Mouse (Mus musculus): Measurements from ENCODE around the gene Adamtsl1. TPM values are rescaled to one million over a fixed set of nuclear protein-coding genes. Genes with fewer than 3 reads are reported as not detected.

Gene Adamtsl1
- polyA plus RNA-seq, 1 experiment from 2014 or later: 0.73 TPM

- H3K4me1 ChIP-seq (replicated peaks): no peaks in the 10 kb centered on the region
- ATAC-seq (ENCODE audit: low read depth) (no peak), DNase-seq (no peak)
- no peaks in the 10 kb centered on the region for H3K27me3 ChIP-seq
- no peak overlapping the region for H3K9ac ChIP-seq
- H3K27ac ChIP-seq: no peak overlapping the region
- no peak overlapping the region for H3K4me3 ChIP-seq (replicated peaks)
- no peak overlapping the region for H3K4me2 ChIP-seq
- H3K9me3 ChIP-seq (replicated peaks): no peaks in the 10 kb centered on the region
- H3K36me3 ChIP-seq: no peaks in the 10 kb centered on the region
- WGBS (ENCODE audit: insufficient replicate concordance): 71% methylated on average over 12 of the region's 12 CpGs
These were observed 775.7 kb downstream of the Adamtsl1 start for GRCm38 (mm10) chr4:86289511-86290273.

DNA sequence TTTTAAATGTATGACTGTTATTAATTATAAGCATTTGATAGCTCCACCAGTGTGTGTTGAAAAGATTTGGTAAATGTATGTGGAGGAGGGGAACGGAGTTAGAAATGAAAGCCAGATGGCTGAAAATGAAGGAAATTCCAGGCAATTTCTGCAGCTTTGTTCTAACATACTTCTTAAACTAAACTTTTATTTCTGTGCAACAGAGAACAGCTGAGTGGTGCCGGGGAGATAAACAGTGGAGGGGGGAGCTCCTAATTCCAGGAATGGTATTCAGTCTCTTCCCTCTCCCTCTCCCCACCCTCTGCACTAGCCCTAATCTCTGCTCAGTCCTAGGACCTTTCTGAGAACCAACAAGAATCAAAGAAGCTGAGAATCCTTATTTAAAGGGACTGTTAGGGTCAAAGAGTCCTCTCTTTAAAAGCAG lies 780.9 kb downstream of the Adamtsl1 start:
- H3K9ac ChIP-seq: no peak overlapping the region
- no peak overlapping the region for H3K4me2 ChIP-seq
- H3K9me3 ChIP-seq (replicated peaks): no peaks in the 10 kb centered on the region
- no peaks in the 10 kb centered on the region for H3K27me3 ChIP-seq
- H3K36me3 ChIP-seq: no peaks in the 10 kb centered on the region
- 65% methylated on average over 2 of the region's 2 CpGs for WGBS (ENCODE audit: insufficient replicate concordance)
- no peak overlapping the region for H3K27ac ChIP-seq
- ATAC-seq (ENCODE audit: low read depth): no peak
- no peak for DNase-seq
- no peak overlapping the region for H3K4me3 ChIP-seq (replicated peaks)
- no peaks in the 10 kb centered on the region for H3K4me1 ChIP-seq (replicated peaks)

DNA sequence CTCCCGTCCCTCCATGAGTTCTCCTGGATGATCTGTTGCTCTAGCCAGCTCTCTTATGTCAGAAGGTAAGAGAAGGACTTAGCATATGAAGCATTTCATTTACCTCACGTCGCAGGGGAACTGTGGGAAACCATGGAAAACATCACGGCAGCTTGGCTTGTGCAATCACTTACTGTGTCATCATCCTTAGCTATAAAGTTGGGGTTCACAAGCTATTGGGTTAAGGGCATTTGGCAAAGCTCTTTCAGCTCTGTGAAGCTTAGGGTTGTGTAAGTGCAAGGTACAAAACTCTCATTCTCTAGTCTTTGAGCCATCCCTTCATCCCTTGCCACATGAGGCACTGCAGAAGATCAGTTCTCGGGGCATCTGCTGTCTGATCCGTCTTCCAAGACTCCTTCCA lies 787.5 kb downstream of the Adamtsl1 start:
- Histone ChIP-seq H3K9ac (no peak overlapping the region), H3K9me3 (replicated peaks) (no peaks in the 10 kb centered on the region), H3K36me3 (no peaks in the 10 kb centered on the region), H3K4me3 (replicated peaks) (no peak overlapping the region), H3K27me3 (no peaks in the 10 kb centered on the region), H3K27ac (no peak overlapping the region), H3K4me1 (replicated peaks) (no peaks in the 10 kb centered on the region), H3K4me2 (no peak overlapping the region)
- WGBS (ENCODE audit: insufficient replicate concordance): 62% methylated on average over 6 of the region's 6 CpGs
- ATAC-seq (ENCODE audit: low read depth) (no peak), DNase-seq (no peak)

DNA sequence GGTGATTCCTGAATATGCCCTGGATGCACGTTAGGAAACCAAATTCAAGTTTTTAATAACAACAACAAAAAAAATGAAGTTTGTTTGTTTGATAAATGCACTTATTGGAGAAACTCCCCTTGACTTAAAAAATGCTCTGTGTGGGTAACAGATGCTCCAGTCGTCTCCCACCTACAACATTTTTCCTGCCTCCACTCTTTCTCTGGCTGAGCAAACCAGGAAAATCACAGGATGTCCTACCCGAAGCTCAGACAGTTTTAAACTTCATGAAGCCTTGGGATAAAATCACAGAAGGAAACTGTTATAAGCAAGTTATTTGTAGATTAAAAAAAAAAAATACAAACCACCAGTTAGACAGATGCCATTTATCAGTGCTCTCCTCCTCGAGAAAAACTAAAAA lies 788.1 kb downstream of the Adamtsl1 start:
- 46% methylated on average over 4 of the region's 4 CpGs for WGBS (ENCODE audit: insufficient replicate concordance)
- Histone ChIP-seq H3K4me3 (replicated peaks) (no peak overlapping the region), H3K36me3 (no peaks in the 10 kb centered on the region), H3K27ac (no peak overlapping the region), H3K9me3 (replicated peaks) (no peaks in the 10 kb centered on the region), H3K4me1 (replicated peaks) (no peaks in the 10 kb centered on the region), H3K4me2 (no peak overlapping the region), H3K27me3 (no peaks in the 10 kb centered on the region), H3K9ac (no peak overlapping the region)
- ATAC-seq (ENCODE audit: low read depth): no peak
- DNase-seq: no peak

DNA sequence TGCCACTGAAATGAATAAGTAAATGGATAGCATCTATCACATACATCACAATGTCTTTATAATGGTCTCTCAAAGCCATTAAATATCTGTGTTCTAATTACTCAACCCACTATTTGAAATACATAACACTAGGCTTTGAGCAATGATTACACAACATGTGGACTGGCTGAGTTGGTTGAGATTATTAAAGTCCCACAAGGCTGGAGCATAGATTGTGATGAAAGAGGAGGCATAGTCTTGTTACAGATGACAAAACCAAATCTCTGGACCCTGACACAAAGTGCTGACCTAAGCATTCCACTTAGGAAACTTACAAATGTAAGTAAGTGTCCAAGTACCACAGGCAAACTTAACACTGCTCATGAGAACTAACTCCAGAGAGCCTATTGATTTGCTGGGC lies 792.8 kb downstream of the Adamtsl1 start:
- no peaks in the 10 kb centered on the region for H3K9me3 ChIP-seq (replicated peaks)
- no peak overlapping the region for H3K27ac ChIP-seq
- ATAC-seq (ENCODE audit: low read depth) (no peak), DNase-seq (no peak)
- no peak overlapping the region for H3K4me3 ChIP-seq (replicated peaks)
- H3K9ac ChIP-seq: no peak overlapping the region
- no peak overlapping the region for H3K4me2 ChIP-seq
- H3K36me3 ChIP-seq: no peaks in the 10 kb centered on the region
- no peaks in the 10 kb centered on the region for H3K4me1 ChIP-seq (replicated peaks)
- H3K27me3 ChIP-seq: no peaks in the 10 kb centered on the region

DNA sequence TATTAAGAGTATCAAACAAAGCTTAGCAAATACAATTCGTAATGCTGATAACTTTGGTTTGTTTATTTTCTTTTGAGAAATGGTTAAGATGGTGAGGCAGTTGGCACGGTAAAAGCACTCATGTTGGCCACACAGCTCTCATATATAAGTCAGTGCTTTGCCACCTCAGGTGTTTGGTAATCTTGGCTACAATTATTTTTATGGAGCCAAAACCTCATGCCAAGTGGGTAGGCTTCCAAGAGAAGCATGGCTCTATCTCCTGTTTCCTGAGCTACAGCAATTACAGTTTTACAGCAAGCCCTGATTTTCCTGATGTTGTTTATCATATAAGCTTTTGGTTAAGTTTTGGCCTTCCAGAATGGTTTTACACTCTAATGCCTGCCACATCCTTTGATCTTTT lies 795.2 kb downstream of the Adamtsl1 start:
- Histone ChIP-seq H3K27ac (no peak overlapping the region), H3K27me3 (no peaks in the 10 kb centered on the region), H3K4me1 (replicated peaks) (no peaks in the 10 kb centered on the region), H3K9me3 (replicated peaks) (no peaks in the 10 kb centered on the region), H3K36me3 (no peaks in the 10 kb centered on the region), H3K4me2 (no peak overlapping the region), H3K9ac (no peak overlapping the region), H3K4me3 (replicated peaks) (no peak overlapping the region)
- WGBS (ENCODE audit: insufficient replicate concordance): 66% methylated on average over 2 of the region's 2 CpGs
- no peak for ATAC-seq (ENCODE audit: low read depth)
- no peak for DNase-seq

GRCm38 (mm10) chr4:86310806-86311730 lies 797.1 kb downstream of the Adamtsl1 start:
- Histone ChIP-seq H3K36me3 (no peaks in the 10 kb centered on the region), H3K9me3 (replicated peaks) (no peaks in the 10 kb centered on the region), H3K4me3 (replicated peaks) (no peak overlapping the region), H3K27ac (no peak overlapping the region), H3K27me3 (no peaks in the 10 kb centered on the region), H3K4me2 (no peak overlapping the region), H3K9ac (no peak overlapping the region), H3K4me1 (replicated peaks) (no peaks in the 10 kb centered on the region)
- WGBS (ENCODE audit: insufficient replicate concordance): 55% methylated on average over 7 of the region's 7 CpGs
- no peak for DNase-seq
- no peak for ATAC-seq (ENCODE audit: low read depth)

- Histone ChIP-seq H3K4me1 (replicated peaks) (no peaks in the 10 kb centered on the region), H3K27ac (no peak overlapping the region), H3K9ac (no peak overlapping the region), H3K9me3 (replicated peaks) (no peaks in the 10 kb centered on the region), H3K36me3 (no peaks in the 10 kb centered on the region), H3K4me3 (replicated peaks) (no peak overlapping the region), H3K4me2 (no peak overlapping the region), H3K27me3 (no peaks in the 10 kb centered on the region)
- WGBS (ENCODE audit: insufficient replicate concordance): 70% methylated on average over 2 of the region's 2 CpGs
- DNase-seq (no peak), ATAC-seq (ENCODE audit: low read depth) (no peak)
These were observed 798.4 kb downstream of the Adamtsl1 start for GRCm38 (mm10) chr4:86312366-86312765.

- Histone ChIP-seq H3K27me3 (no peaks in the 10 kb centered on the region), H3K4me2 (no peak overlapping the region), H3K36me3 (no peaks in the 10 kb centered on the region), H3K4me1 (replicated peaks) (no peaks in the 10 kb centered on the region), H3K9ac (no peak overlapping the region), H3K9me3 (replicated peaks) (no peaks in the 10 kb centered on the region), H3K27ac (no peak overlapping the region), H3K4me3 (replicated peaks) (no peak overlapping the region)
- DNase-seq (no peak), ATAC-seq (ENCODE audit: low read depth) (no peak)
- 82% methylated on average over 3 of the region's 3 CpGs for WGBS (ENCODE audit: insufficient replicate concordance)
These were observed 800.5 kb downstream of the Adamtsl1 start for GRCm38 (mm10) chr4:86314442-86314841.

- 70% methylated on average over 4 of the region's 4 CpGs for WGBS (ENCODE audit: insufficient replicate concordance)
- no peaks in the 10 kb centered on the region for H3K36me3 ChIP-seq
- H3K27ac ChIP-seq: no peak overlapping the region
- H3K4me2 ChIP-seq: no peak overlapping the region
- H3K27me3 ChIP-seq: no peaks in the 10 kb centered on the region
- H3K4me3 ChIP-seq (replicated peaks): no peak overlapping the region
- no peak for ATAC-seq (ENCODE audit: low read depth)
- no peak overlapping the region for H3K9ac ChIP-seq
- no peaks in the 10 kb centered on the region for H3K9me3 ChIP-seq (replicated peaks)
- no peaks in the 10 kb centered on the region for H3K4me1 ChIP-seq (replicated peaks)
- DNase-seq: no peak
These were observed 801.1 kb downstream of the Adamtsl1 start for GRCm38 (mm10) chr4:86315122-86315521.

DNA sequence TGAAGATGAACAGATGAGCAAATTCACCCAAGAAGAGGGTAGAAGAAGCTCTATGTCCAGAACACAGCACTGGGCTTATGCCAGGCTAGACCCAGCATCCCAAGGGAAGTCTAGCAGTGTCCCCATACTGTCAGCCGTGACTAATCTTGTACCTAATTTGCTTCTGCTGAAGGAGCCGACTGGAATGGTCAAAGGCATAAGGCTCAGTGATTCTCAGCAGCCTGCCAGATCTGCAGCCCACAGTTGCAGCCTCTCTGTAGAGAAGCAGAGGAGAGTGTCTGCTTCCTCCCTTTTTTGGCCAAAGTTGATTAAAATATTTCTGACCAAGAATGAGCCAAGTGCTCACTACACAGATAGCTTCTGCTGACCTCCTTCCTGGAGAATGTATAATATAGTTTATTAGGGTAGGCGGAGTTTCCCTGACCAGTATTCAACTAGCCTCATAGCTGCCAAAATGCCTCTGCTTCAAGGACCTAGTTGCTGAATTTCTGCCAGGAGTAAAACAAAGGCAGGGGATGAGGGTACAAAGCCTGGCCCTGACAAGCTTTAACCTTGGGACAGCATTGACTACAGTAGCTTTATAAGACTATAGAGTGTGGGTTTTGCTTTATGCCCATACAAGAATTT lies 804.1 kb downstream of the Adamtsl1 start:
- WGBS (ENCODE audit: insufficient replicate concordance): 52% methylated on average over 3 of the region's 3 CpGs

More for the DNA sequence above, 804.1 kb downstream of the Adamtsl1 start:
- H3K4me1 ChIP-seq (replicated peaks): no peaks in the 10 kb centered on the region
- no peaks in the 10 kb centered on the region for H3K9me3 ChIP-seq (replicated peaks)
- H3K27ac ChIP-seq: no peak overlapping the region
- DNase-seq: no peak
- no peak overlapping the region for H3K4me2 ChIP-seq
- no peak overlapping the region for H3K9ac ChIP-seq
- no peak overlapping the region for H3K4me3 ChIP-seq (replicated peaks)
- H3K36me3 ChIP-seq: no peaks in the 10 kb centered on the region
- no peak for ATAC-seq (ENCODE audit: low read depth)
- no peaks in the 10 kb centered on the region for H3K27me3 ChIP-seq
